Mouse (Mus musculus) liver, postnatal 0 days (tissue): ENCODE data around the gene Lzts2. TPM values are rescaled to one million over a fixed set of nuclear protein-coding genes. Genes with fewer than 3 reads are reported as not detected.
"Not testable (repeated sequence)": the region's sequence is repeated elsewhere in the genome, so short reads cannot be mapped to it uniquely, and the experiment has no call there.

Source experiments
- ATAC-seq: fragments of 200-750 bp; cut with Nextera tagmentation; 2 replicates; pipeline ENCODE4 v1.8.0; 2017; ENCODE audit warnings: mild to moderate bottlenecking, moderate library complexity
- DNase-seq: peaks from one replicate; pipeline ENCODE4 v3.0.0-alpha.2; 2016
- H3K27ac ChIP-seq: fragments of 300-500 bp; sonication (generic); 2 replicates; pipeline ENCODE4 v1.5.1; 2014; ENCODE audit warnings: antibody characterized with exemption, moderate library complexity, mild to moderate bottlenecking, low read depth
- H3K27me3 ChIP-seq: fragments of 300-500 bp; sonication (generic); 2 replicates; pipeline ENCODE4 v1.6.1; 2014; ENCODE audit warnings: low read length, control low read depth, mixed read lengths; ENCODE audit not compliant: insufficient read depth
- H3K36me3 ChIP-seq: fragments of 300-500 bp; sonication (generic); replicated peaks from 2 replicates; pipeline ENCODE4 v1.6.1; 2014; ENCODE audit warnings: mild to moderate bottlenecking, control low read depth, low read length, moderate library complexity, mixed read lengths; ENCODE audit not compliant: insufficient read depth
- H3K4me1 ChIP-seq: fragments of 300-500 bp; sonication (generic); 2 replicates; pipeline ENCODE4 v1.6.1; 2014; ENCODE audit warnings: antibody characterized with exemption, mild to moderate bottlenecking, control low read depth; ENCODE audit not compliant: insufficient read depth
- H3K4me2 ChIP-seq: fragments of 300-500 bp; sonication (generic); 2 replicates; pipeline ENCODE4 v1.6.1; 2014; ENCODE audit warnings: low read depth, mild to moderate bottlenecking, low read length, moderate library complexity, mixed read lengths
- H3K4me3 ChIP-seq: fragments of 300-500 bp; sonication (generic); 2 replicates; pipeline ENCODE4 v1.5.1; 2014; ENCODE audit warnings: low read depth, low read length
- H3K9ac ChIP-seq: fragments of 300-500 bp; sonication (generic); replicated peaks from 2 replicates; pipeline ENCODE4 v1.6.1; 2014; ENCODE audit warnings: mild to moderate bottlenecking, moderate library complexity
- H3K9me3 ChIP-seq: fragments of 300-500 bp; sonication (generic); 2 replicates; pipeline ENCODE4 v1.6.1; 2016; ENCODE audit warnings: mild to moderate bottlenecking, control low read depth, low read length, mixed read lengths
- CTCF ChIP-seq: sonication (generic); IDR thresholded peaks from 2 replicates; pipeline ENCODE4 v1.5.1; 2016; ENCODE audit warnings: antibody characterized with exemption, low read depth
- EP300 ChIP-seq: IDR thresholded peaks from 2 replicates; pipeline ENCODE4 v1.6.1; 2016; ENCODE audit warnings: antibody characterized with exemption, low read depth, mild to moderate bottlenecking
- WGBS: fragments of 180-500 bp; shearing (Covaris S2); extraction: QIAGEN DNeasy Blood & Tissue Kit; methylation state at CpG from one replicate; pipeline ENCODE4 v1.1.7; 2014; ENCODE audit not compliant: insufficient replicate concordance; 5-methylcytosine and 5-hydroxymethylcytosine counted together
- polyA plus RNA-seq: library from polyadenylated mRNA; unstranded; fragments of >200 nt; fragmentation: Nextera tagmentation; extraction: Ambion mirVana; gene quantifications from 2 replicates; pipeline ENCODE4 v1.2.1, GENCODE M21; 2015

Lzts2 gene
- polyA plus RNA-seq, 1 experiment from 2014 or later, result 5.7 TPM

DNA sequence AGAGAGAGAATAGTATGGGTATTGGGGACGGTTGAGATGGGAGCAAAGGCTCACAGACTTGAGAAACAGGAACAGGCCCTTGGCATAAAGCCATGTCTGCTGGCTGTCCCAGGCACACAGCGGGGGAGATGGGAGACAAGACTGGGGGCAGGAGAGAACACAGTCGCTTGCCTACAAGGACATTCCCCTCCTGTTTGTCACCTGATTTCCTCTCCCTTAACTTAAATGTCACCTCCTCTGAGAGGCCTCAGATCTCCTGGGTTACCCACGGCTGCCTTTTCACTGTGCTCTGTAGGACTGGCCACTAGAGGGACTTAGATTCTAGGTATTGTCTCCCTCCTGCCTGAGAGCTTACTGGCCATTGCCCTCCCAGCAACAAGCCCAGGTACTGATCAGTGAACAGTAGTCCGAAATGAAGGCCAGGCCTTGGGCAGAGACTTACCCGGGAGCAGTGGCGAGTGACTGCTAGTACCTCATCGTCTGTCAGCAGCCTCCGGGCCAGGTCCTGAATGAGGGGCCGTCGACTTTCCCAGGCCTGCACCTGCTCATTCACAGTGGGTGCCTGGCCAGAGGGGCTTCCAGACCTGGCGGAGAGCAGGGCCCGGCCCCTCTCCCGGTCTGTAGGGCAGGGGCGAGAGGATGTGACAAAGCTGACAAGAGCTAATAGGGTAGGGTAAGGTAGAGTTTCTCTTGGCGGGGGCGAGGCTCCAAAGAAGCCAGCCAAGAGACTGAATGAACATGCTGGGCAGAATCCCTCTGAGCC, 18.5 kb downstream of the Lzts2 start:
- no peak for TF ChIP-seq EP300
- peak; percentile 54 for TF ChIP-seq CTCF
- ATAC-seq (no peak), DNase-seq (no peak)
- 58% methylated on average over 17 of the region's 17 CpGs for WGBS
- H3K36me3 ChIP-seq, result no peaks in the 10 kb centered on the region
- H3K4me2 ChIP-seq, result no peak overlapping the region
- H3K4me3 ChIP-seq, result no peak overlapping the region
- H3K27me3 ChIP-seq, result no peaks in the 10 kb centered on the region
- H3K27ac ChIP-seq, result no peak overlapping the region
- H3K9me3 ChIP-seq, result no peaks in the 10 kb centered on the region
- H3K4me1 ChIP-seq, result peaks cover 6% of the 10 kb centered on the region; the same call in 1 of the 2 replicates
- no peak overlapping the region for H3K9ac ChIP-seq

DNA sequence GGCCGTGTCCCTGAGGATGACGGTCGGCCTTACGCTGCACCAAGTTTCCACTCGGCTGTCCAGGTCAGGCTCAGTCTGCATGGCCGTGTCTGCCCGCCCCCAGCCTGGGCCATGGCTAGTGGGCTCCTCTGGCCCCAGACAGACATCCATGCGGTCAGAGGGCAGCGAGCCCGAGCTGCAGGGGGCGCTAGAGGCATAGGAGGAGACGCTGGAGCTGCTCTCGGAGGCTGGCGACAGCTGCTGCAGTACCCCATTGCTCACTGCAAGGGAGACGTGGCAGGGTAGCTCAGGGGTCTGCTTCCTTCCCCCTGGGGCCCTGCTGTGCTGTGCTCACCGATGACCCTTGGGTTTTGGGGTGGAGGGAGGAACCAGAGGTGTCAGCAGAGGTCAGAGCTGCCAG, 22.7 kb downstream of the Lzts2 start:
- ATAC-seq, result peak; percentile 58

GRCm38 (mm10) chr19:45038198-45038597, 24.0 kb downstream of the Lzts2 start:
- H3K4me3 ChIP-seq, DNase-seq, H3K36me3 ChIP-seq, ATAC-seq, H3K9ac ChIP-seq, H3K4me2 ChIP-seq, H3K27ac ChIP-seq, H3K9me3 ChIP-seq, H3K4me1 ChIP-seq: not testable (repeated sequence)
- H3K27me3 ChIP-seq, result peaks cover 26% of the 10 kb centered on the region
- WGBS, result 85% methylated on average over 7 of the region's 7 CpGs

More for the DNA sequence above, 22.7 kb downstream of the Lzts2 start:
- Histone ChIP-seq H3K4me2 (no peak overlapping the region), H3K36me3 (no peaks in the 10 kb centered on the region), H3K9me3 (no peaks in the 10 kb centered on the region), H3K27ac (no peak overlapping the region), H3K9ac (no peak overlapping the region), H3K27me3 (peaks cover 19% of the 10 kb centered on the region), H3K4me1 (no peaks in the 10 kb centered on the region), H3K4me3 (no peak overlapping the region)
- peak; percentile 80 for DNase-seq
- WGBS, result 37% methylated on average over 15 of the region's 16 CpGs
- TF ChIP-seq EP300, result no peak
- TF ChIP-seq CTCF, result peak; percentile 75

DNA sequence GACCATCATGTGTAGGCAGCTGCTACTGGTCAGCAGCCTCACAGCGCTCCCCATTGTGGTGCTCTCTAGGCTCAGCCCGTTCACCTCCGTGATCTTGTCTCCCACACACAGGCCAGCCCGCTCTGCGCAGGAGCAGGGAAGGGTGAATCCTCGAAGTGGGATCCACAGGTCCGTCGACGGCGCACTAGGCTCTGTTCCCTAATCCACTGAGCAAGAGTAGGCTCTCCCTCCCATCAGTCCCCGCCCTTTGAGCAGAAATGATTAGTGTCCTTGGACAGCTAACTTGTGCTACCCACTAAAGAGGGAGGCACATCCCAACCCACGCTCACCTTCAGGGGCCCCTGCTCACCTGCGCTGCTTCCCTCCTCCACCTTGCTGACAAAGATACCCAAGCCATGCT, 26.0 kb downstream of the Lzts2 start:
- Histone ChIP-seq H3K27ac (no peak overlapping the region), H3K4me2 (no peak overlapping the region), H3K27me3 (peaks cover 39% of the 10 kb centered on the region), H3K4me1 (peaks cover 2% of the 10 kb centered on the region; the same call in 1 of the 2 replicates), H3K9ac (no peak overlapping the region), H3K9me3 (no peaks in the 10 kb centered on the region), H3K36me3 (no peaks in the 10 kb centered on the region), H3K4me3 (no peak overlapping the region)
- DNase-seq (no peak), ATAC-seq (no peak)
- TF ChIP-seq CTCF (no peak), EP300 (no peak)
- WGBS, result 45% methylated on average over 13 of the region's 13 CpGs

DNA sequence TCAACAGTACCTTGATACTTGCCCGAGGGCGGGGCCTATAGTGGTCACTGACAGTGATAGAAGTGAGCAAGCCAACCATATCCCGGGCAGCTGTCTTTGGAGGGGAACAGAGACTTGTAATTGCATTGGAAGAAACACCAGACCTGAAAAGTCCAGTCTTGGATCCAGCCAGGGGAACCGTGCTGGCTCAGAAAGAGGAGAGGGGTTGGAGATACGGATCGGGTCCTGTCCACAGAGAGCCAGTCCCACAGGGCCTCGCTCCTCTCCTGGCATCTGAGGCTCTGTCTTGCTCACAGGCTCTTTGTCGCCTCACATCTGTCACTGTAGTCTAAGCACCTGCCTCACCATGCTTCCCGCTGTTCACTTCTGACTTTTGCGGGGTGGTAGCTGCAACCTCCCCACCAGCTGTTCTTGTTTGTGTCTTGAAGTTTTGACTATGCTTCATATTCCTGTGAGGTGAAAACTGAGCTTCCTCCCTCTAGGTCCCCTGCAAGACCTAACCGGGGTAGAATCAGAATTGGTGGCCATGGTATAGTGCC, 30.2 kb downstream of the Lzts2 start:
- Histone ChIP-seq H3K27me3 (peaks cover 59% of the 10 kb centered on the region), H3K27ac (no peak overlapping the region), H3K4me1 (peaks cover 27% of the 10 kb centered on the region), H3K4me3 (no peak overlapping the region), H3K4me2 (no peak overlapping the region), H3K9me3 (no peaks in the 10 kb centered on the region), H3K9ac (no peak overlapping the region), H3K36me3 (no peaks in the 10 kb centered on the region)
- no peak for DNase-seq
- no peak for ATAC-seq
- TF ChIP-seq EP300 (no peak), CTCF (no peak)
- 70% methylated on average over 11 of the region's 11 CpGs for WGBS

GRCm38 (mm10) chr19:45045236-45045635, 31.0 kb downstream of the Lzts2 start:
- H3K4me1 ChIP-seq, result peaks cover 27% of the 10 kb centered on the region
- TF ChIP-seq EP300 (no peak), CTCF (no peak)
- no peak overlapping the region for H3K9ac ChIP-seq
- H3K4me3 ChIP-seq, result no peak overlapping the region
- H3K9me3 ChIP-seq, result no peaks in the 10 kb centered on the region
- H3K36me3 ChIP-seq, result no peaks in the 10 kb centered on the region
- WGBS, result 43% methylated on average over 15 of the region's 15 CpGs
- H3K27ac ChIP-seq, result no peak overlapping the region
- no peak for DNase-seq
- no peak overlapping the region for H3K4me2 ChIP-seq
- H3K27me3 ChIP-seq, result peaks cover 51% of the 10 kb centered on the region
- ATAC-seq, result no peak
